In genomic region chr4:129618786-129619691, GRCm38 (mm10) we compare ENCODE assay signal across 7 mouse cellular contexts. TPM values are rescaled to one million over a fixed set of nuclear protein-coding genes. Genes with fewer than 3 reads are reported as not detected.
DNase-seq lines count a peak whose midpoint lies in the region; ATAC-seq lines count a peak whose summit lies in the region.

Gene Iqcc (minus strand): TSS chr4:129619099.

- peak; percentile 93 for DNase-seq in adrenal gland, adult 18-20 months (ENCODE audit: low spot score in 2 of 2)
- DNase-seq in embryo, embryonic 11 days, result peak; percentile 96
- peak; percentile 95 to 98 for DNase-seq in gastrocnemius, postnatal 36 days
- peak; percentile 97 for DNase-seq in left cerebral cortex, postnatal 36 days (ENCODE audit: low spot score in 2 of 2)
- peak; percentile 99 for DNase-seq in midbrain, embryonic 11.5 days (ENCODE audit: low spot score, missing footprints)
- peak; percentile 97 for DNase-seq in skeletal muscle tissue, adult 2 months (ENCODE audit: low read depth, low spot score)

- peak within 1 kb of the TSS; percentile 68 for H3K4me3 ChIP-seq in intestine, embryonic 16.5 days (ENCODE audit: low read length)
- peak within 1 kb of the TSS; percentile 47 for H3K4me3 ChIP-seq in midbrain, embryonic 11.5 days (ENCODE audit: low read depth, low read length)

- H3K27ac ChIP-seq in intestine, embryonic 16.5 days (ENCODE audit: low read length), result peak within 1 kb of the TSS; percentile 83
- H3K27ac ChIP-seq in midbrain, embryonic 11.5 days (ENCODE audit: low read depth, low read length), result peak within 1 kb of the TSS; percentile 71; the same call in 1 of the 2 replicates

- H3K4me1 ChIP-seq in intestine, embryonic 16.5 days (ENCODE audit: control insufficient read depth, insufficient read depth, low read length), result peaks cover 17% of the 10 kb centered on the region
- H3K4me1 ChIP-seq in midbrain, embryonic 11.5 days (ENCODE audit: control insufficient read depth, insufficient read depth, low read length), result peaks cover 16% of the 10 kb centered on the region

- H3K9me3 ChIP-seq in intestine, embryonic 16.5 days (ENCODE audit: control insufficient read depth, low read length), result no peaks in the 10 kb centered on the region
- no peaks in the 10 kb centered on the region for H3K9me3 ChIP-seq in midbrain, embryonic 11.5 days (ENCODE audit: control insufficient read depth, low read length)

- peak within 1 kb of the TSS; percentile 85 for H3K9ac ChIP-seq in intestine, embryonic 16.5 days (ENCODE audit: low read depth, low read length)
- H3K9ac ChIP-seq in midbrain, embryonic 11.5 days (ENCODE audit: low read length), result peak within 1 kb of the TSS; percentile 67

- no peaks in the 10 kb centered on the region for H3K27me3 ChIP-seq in intestine, embryonic 16.5 days (replicated peaks; ENCODE audit: control insufficient read depth, insufficient read depth, low read length)
- H3K27me3 ChIP-seq in midbrain, embryonic 11.5 days (ENCODE audit: control insufficient read depth, insufficient read depth, low read length), result no peaks in the 10 kb centered on the region

- intact Hi-C loops in gastrocnemius, postnatal 36 days (cut with DNase I), result no loop called here
- intact Hi-C loops in left cerebral cortex, postnatal 36 days (cut with DNase I), result no loop called here

- WGBS in intestine, embryonic 16.5 days, result 3% methylated on average over 43 of the region's 44 CpGs
- WGBS in midbrain, embryonic 11.5 days, result 4% methylated on average over 43 of the region's 44 CpGs

- ATAC-seq in intestine, embryonic 16.5 days, result peak; percentile 92
- peak; percentile 90 for ATAC-seq in midbrain, embryonic 11.5 days (ENCODE audit: low FRiP score)

- peak within 1 kb of the TSS; percentile 94 for H3K4me2 ChIP-seq in intestine, embryonic 16.5 days (ENCODE audit: low read depth, low read length)
- peak within 1 kb of the TSS; percentile 62 for H3K4me2 ChIP-seq in midbrain, embryonic 11.5 days

- peaks cover 2% of the 10 kb centered on the region; the same call in 1 of the 2 replicates for H3K36me3 ChIP-seq in intestine, embryonic 16.5 days (ENCODE audit: control insufficient read depth, insufficient read depth, low read length)
- H3K36me3 ChIP-seq in midbrain, embryonic 11.5 days (ENCODE audit: control insufficient read depth, insufficient read depth, low read length), result no peaks in the 10 kb centered on the region

RNA-seq across cellular contexts. Expression of gene Iqcc, which starts in this region (rescaled TPM):
- 10 to 100 TPM; 27.0 to 28.6 TPM for total RNA-seq in adrenal gland, adult 18-20 months (2021)
- 1 to 10 TPM; 6.5 to 9.8 TPM for total RNA-seq in gastrocnemius, postnatal 36 days (2021)
- polyA plus RNA-seq in intestine, embryonic 16.5 days (2015; fragmentation: Nextera tagmentation; extraction: Ambion mirVana), result 24.3 and 31.2 TPM in 2 replicates
- total RNA-seq in left cerebral cortex, postnatal 36 days (2021), result 10 to 100 TPM; 27.5 to 36.2 TPM
- 21.3 and 23.9 TPM in 2 replicates for polyA plus RNA-seq in midbrain, embryonic 11.5 days (2014; fragmentation: Nextera tagmentation; extraction: Ambion mirVana)

Comparison
In these comparisons a context has a peak if more than half of its experiments do, and no peak if none do; other contexts are left out.
1. Peak in every context shown above with its lines: DNase-seq, ATAC-seq, H3K4me3 ChIP-seq and H3K27ac ChIP-seq.